Mouse (Mus musculus): ENCODE results near the gene Mef2d.

DNA sequence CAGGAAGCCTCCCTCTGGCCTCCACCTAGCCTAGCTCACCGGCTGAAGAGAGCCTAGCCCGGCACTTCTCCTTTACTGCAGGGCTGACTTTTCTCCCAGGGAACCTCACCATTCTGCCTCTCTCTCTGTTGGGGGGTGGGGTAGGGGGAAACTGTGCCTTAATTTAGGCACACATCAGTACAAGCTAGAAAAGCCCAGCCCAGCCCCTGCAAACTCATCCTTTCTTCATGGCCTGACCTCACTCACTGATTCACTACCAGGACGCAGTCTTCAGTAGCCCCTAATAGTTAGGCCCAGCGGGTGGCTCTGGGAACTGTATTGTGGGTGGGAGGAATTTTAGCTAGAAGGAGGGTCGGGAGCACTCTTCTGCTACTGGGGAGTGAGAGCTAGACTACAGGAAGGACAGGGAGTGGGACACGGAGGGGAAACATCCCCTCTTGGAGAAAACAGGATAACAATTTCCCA lies 7.4 kb downstream of the Mef2d start:
- TF ChIP-seq CTCF (IDR thresholded peaks at IDR 0.05; ENCODE audit: extremely low read depth, insufficient read length, insufficient replicate concordance, low read depth, low read length) (no peak), POLR2A (IDR thresholded peaks at IDR 0.05; ENCODE audit: low read depth, low read length) (no peak; the same call in 1 of the 2 replicates)
